Mouse (Mus musculus): ENCODE data around the gene Gm5936. TPM values are rescaled to one million over a fixed set of nuclear protein-coding genes. Genes with fewer than 3 reads are reported as not detected.
"Not testable (repeated sequence)": the region's sequence is repeated elsewhere in the genome, so short reads cannot be mapped to it uniquely, and the experiment has no call there.

Gm5936 gene
- not detected in 2 replicates for polyA plus RNA-seq (2011; ENCODE audit: insufficient read length, low read depth, missing spikeins)

GRCm38 (mm10) chrX:74836842-74837522 lies at the start of gene Gm5936:
Gene Gm5936, plus strand, starts transcription at chrX:74837196.
- H3K27ac ChIP-seq (ENCODE audit: insufficient read depth, low read length); H3K4me3 ChIP-seq (ENCODE audit: insufficient read depth, low read length); H3K4me1 ChIP-seq (ENCODE audit: control insufficient read depth, insufficient read depth, low read length): not testable (repeated sequence)

DNA sequence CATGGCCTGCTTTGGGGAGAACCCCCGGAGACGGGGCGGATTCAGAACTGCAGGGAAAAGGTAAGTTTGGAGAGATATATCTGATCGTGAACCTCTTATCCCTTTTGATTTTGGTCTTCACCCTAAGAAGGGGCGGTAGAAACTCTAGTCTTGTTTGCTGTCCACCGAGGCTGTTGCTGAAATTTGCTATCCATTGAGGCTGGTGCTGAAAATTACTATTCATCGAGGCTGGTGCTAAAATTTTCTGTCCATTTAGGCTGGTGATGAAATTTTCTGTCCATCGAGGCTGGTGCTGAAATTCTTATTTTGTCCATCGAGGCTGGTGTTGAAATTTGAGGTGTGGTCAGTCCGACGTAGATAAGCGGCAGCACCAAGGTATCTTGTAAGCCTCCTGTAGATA lies 19.1 kb downstream of the Gm5936 start:
- not testable (repeated sequence) for H3K4me1 ChIP-seq (ENCODE audit: control insufficient read depth, insufficient read depth, low read length)

GRCm38 (mm10) chrX:74880123-74880522 lies 43.1 kb downstream of the Gm5936 start:
- H3K4me1 ChIP-seq (ENCODE audit: control insufficient read depth, insufficient read depth, low read length); H3K27ac ChIP-seq (ENCODE audit: insufficient read depth, low read length); H3K4me3 ChIP-seq (ENCODE audit: insufficient read depth, low read length): not testable (repeated sequence)

More for the DNA sequence above, 19.1 kb downstream of the Gm5936 start:
- H3K4me3 ChIP-seq (ENCODE audit: insufficient read depth, low read length); H3K27ac ChIP-seq (ENCODE audit: insufficient read depth, low read length): not testable (repeated sequence)

Other genes with a start within 250 kb of the Gm5936 start
- gene Olfr1325, start 244.5 kb upstream of the Gm5936 start, polyA plus RNA-seq (2011; ENCODE audit: insufficient read length, low read depth, missing spikeins): not detected in 2 replicates
- gene Gm5640, start 191.6 kb upstream of the Gm5936 start, polyA plus RNA-seq (2011; ENCODE audit: insufficient read length, low read depth, missing spikeins): not detected in 2 replicates
- gene Gm6890, start 96.3 kb upstream of the Gm5936 start, polyA plus RNA-seq (2011; ENCODE audit: insufficient read length, low read depth, missing spikeins): not detected in 2 replicates
- gene Gab3, start 248.3 kb downstream of the Gm5936 start, polyA plus RNA-seq (2011; ENCODE audit: insufficient read length, low read depth, missing spikeins): 0.67 and 0.72 TPM in 2 replicates